24 mouse cellular contexts compared by ENCODE assay signal in the genomic region with DNA sequence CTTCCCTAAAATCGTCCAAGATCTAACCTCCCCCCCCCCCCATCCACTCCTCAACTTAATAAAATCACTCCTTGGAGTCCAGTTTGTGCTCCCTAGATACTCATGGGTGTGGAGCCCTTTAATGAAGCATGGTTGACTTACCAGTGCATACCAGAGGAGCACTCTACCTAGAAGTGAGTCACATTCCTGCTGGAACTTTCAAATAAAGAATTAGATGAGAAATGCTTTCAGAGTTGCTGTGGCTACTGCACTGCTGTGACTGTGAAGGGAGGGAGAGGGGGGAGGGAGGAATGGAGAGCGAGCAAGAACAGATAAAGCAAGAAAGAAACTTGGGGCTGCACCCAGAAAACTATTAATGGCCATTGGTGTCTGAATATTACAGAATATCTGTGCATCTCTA. TPM values are rescaled to one million over a fixed set of nuclear protein-coding genes. Genes with fewer than 3 reads are reported as not detected.
A peak's percentile ranks its signal among the peaks of the same experiment; 100 is the strongest.
DNase-seq lines count a peak whose midpoint lies in the region; ATAC-seq and TF ChIP-seq lines count a peak whose summit lies in the region.
"Had no signal": no experiment of that assay in that cellular context is flagged by ENCODE, and none has a peak within 500 bp of the region (broad histone marks: within the 10 kb centered on the region; RNA-seq: fewer than 3 reads in every experiment).

No protein-coding gene starts in this region.

- TF ChIP-seq CTCF in kidney, adult 2 months (conservative IDR thresholded peaks at IDR 0.05; ENCODE audit: insufficient read depth, insufficient read length, low read depth, low read length): no peak
- TF ChIP-seq CTCF in kidney, postnatal 0 days (IDR thresholded peaks at IDR 0.05; ENCODE audit: low read depth): no peak
- TF ChIP-seq CTCF in Patski (IDR thresholded peaks at IDR 0.05): no peak

- H3K4me3 ChIP-seq in kidney, adult 2 months (ENCODE audit: insufficient read depth, low read depth, low read length): no peak overlapping the region
- no peak overlapping the region for H3K4me3 ChIP-seq in kidney, postnatal 0 days (replicated peaks; ENCODE audit: low read depth, low read length)
- H3K4me3 ChIP-seq: embryonic facial prominence, embryonic 10.5 days; embryonic facial prominence, embryonic 12.5 days; forebrain, embryonic 13.5 days; forebrain, embryonic 15.5 days had no signal

- H3K27ac ChIP-seq in kidney, adult 2 months (ENCODE audit: insufficient read depth, low read depth, low read length): no peak overlapping the region
- no peak overlapping the region for H3K27ac ChIP-seq in kidney, postnatal 0 days
- H3K27ac ChIP-seq: embryonic facial prominence, embryonic 10.5 days; embryonic facial prominence, embryonic 12.5 days; forebrain, embryonic 13.5 days; forebrain, embryonic 15.5 days had no signal

- no peaks in the 10 kb centered on the region for H3K27me3 ChIP-seq in kidney, adult 2 months (replicated peaks; ENCODE audit: control insufficient read depth, insufficient read depth, low read length)
- no peaks in the 10 kb centered on the region for H3K27me3 ChIP-seq in kidney, postnatal 0 days (ENCODE audit: insufficient read depth, low read length)
- no peaks in the 10 kb centered on the region for H3K27me3 ChIP-seq in Patski
- H3K27me3 ChIP-seq: embryonic facial prominence, embryonic 12.5 days; forebrain, embryonic 13.5 days; forebrain, embryonic 15.5 days had no signal

- H3K9ac ChIP-seq in kidney, postnatal 0 days (ENCODE audit: low read depth, low read length): no peak overlapping the region
- H3K9ac ChIP-seq: embryonic facial prominence, embryonic 12.5 days; forebrain, embryonic 13.5 days; forebrain, embryonic 15.5 days; forebrain, postnatal 0 days had no signal

- H3K4me1 ChIP-seq in kidney, adult 2 months (ENCODE audit: control insufficient read depth, insufficient read depth, low read length): no peaks in the 10 kb centered on the region
- H3K4me1 ChIP-seq in kidney, postnatal 0 days (replicated peaks; ENCODE audit: insufficient read depth, low read length): no peaks in the 10 kb centered on the region
- H3K4me1 ChIP-seq: embryonic facial prominence, embryonic 10.5 days; embryonic facial prominence, embryonic 12.5 days; forebrain, embryonic 13.5 days; forebrain, embryonic 15.5 days had no signal

- H3K36me3 ChIP-seq in kidney, adult 2 months (ENCODE audit: control insufficient read depth, insufficient read depth, low read length): no peaks in the 10 kb centered on the region
- H3K36me3 ChIP-seq in kidney, postnatal 0 days (ENCODE audit: insufficient read depth, low read length): no peaks in the 10 kb centered on the region
- H3K36me3 ChIP-seq: embryonic facial prominence, embryonic 10.5 days; embryonic facial prominence, embryonic 12.5 days; forebrain, embryonic 15.5 days had no signal

- no peak for TF ChIP-seq POLR2A in kidney, adult 2 months (IDR thresholded peaks at IDR 0.05; ENCODE audit: low read depth, low read length)

- H3K9me3 ChIP-seq in kidney, postnatal 0 days (replicated peaks; ENCODE audit: low read length): no peaks in the 10 kb centered on the region
- H3K9me3 ChIP-seq: forebrain, embryonic 15.5 days had no signal

- CTCF ChIA-PET in Patski (lab: Charles Lee): no interaction called here

- in situ Hi-C loops in Patski (cut with MboI; ENCODE audit: low pct_unique_long_range_greater_than_20kb): no loop called here

- 0 out of 2 replicates have a peak, but pooled peaks have one; percentile 33 for ATAC-seq in kidney, postnatal 0 days (replicated peaks; ENCODE audit: low FRiP score, low read depth)
- ATAC-seq in Patski: peak; percentile 100
- ATAC-seq: forebrain, embryonic 13.5 days; forebrain, embryonic 15.5 days; forebrain, postnatal 0 days had no signal

- peak; percentile 3 for DNase-seq in kidney, adult 2 months
- DNase-seq in kidney, postnatal 4 days: no peak
- no peak for DNase-seq in kidney, postnatal 0 days (ENCODE audit: low spot score)
- DNase-seq in kidney, adult 18-20 months: no peak
- no peak for DNase-seq in Patski (ENCODE audit: low read depth, low spot score)
- DNase-seq in embryo, embryonic 11 days: no peak
- DNase-seq: adrenal gland, adult 2 months; adrenal gland, postnatal 10 days; adrenal gland, postnatal 25 days; cerebellum, adult 11 months; cerebellum, adult 18-20 months; cerebellum, adult 8-10 months; cerebellum, adult 9-11 months; cerebellum, postnatal 14 days; cerebellum, postnatal 36 days; forebrain, postnatal 0 days had no signal

- no peak overlapping the region for H3K4me2 ChIP-seq in kidney, postnatal 0 days (ENCODE audit: low read length)
- H3K4me2 ChIP-seq: embryonic facial prominence, embryonic 12.5 days; forebrain, embryonic 13.5 days; forebrain, embryonic 15.5 days had no signal

- 63% methylated on average over 2 of the region's 2 CpGs for WGBS in kidney, adult 2 months
- 61% methylated on average over 2 of the region's 2 CpGs for WGBS in kidney, postnatal 0 days

- POLR2A ChIA-PET in Patski (lab: Charles Lee): no interaction called here

RNA-seq across cellular contexts. Expression of gene Olfr1344, which starts 2.7 kb away (rescaled TPM):
- not detected in 2 replicates for polyA plus RNA-seq in kidney, adult 2 months (2012; rRNA removed)
- polyA plus RNA-seq in kidney, postnatal 0 days (2015; fragmentation: Nextera tagmentation; extraction: Ambion mirVana): not detected in 2 replicates
- not detected for polyA plus RNA-seq in Patski (2021)
- polyA plus RNA-seq: C2C12; embryonic facial prominence, embryonic 10.5 days; embryonic facial prominence, embryonic 12.5 days; embryonic facial prominence, embryonic 14.5 days; forebrain, embryonic 11.5 days; forebrain, embryonic 13.5 days; forebrain, embryonic 15.5 days had no signal

RNA-seq across cellular contexts. Expression of gene Olfr1336, which starts 14.8 kb away (rescaled TPM):
- polyA plus RNA-seq in kidney, adult 2 months (2012; rRNA removed): not detected in 2 replicates
- not detected in 2 replicates for polyA plus RNA-seq in kidney, postnatal 0 days (2015; fragmentation: Nextera tagmentation; extraction: Ambion mirVana)
- polyA plus RNA-seq in Patski (2021): 0.01 TPM
- polyA plus RNA-seq: adrenal gland, adult 2 months; brain, embryonic 14.5 days; C2C12; embryonic facial prominence, embryonic 10.5 days; embryonic facial prominence, embryonic 12.5 days; forebrain, embryonic 11.5 days; forebrain, embryonic 13.5 days; forebrain, embryonic 15.5 days; forebrain, postnatal 0 days had no signal

RNA-seq across cellular contexts. Expression of gene Olfr1346, which starts 25.7 kb away (rescaled TPM):
- polyA plus RNA-seq in kidney, adult 2 months (2012; rRNA removed): not detected in 2 replicates
- polyA plus RNA-seq in kidney, postnatal 0 days (2015; fragmentation: Nextera tagmentation; extraction: Ambion mirVana): not detected in 2 replicates
- polyA plus RNA-seq in Patski (2021): not detected
- polyA plus RNA-seq: adrenal gland, adult 2 months; brain, embryonic 14.5 days; embryonic facial prominence, embryonic 10.5 days; embryonic facial prominence, embryonic 12.5 days; embryonic facial prominence, embryonic 14.5 days; forebrain, embryonic 11.5 days; forebrain, embryonic 13.5 days; forebrain, embryonic 15.5 days; forebrain, postnatal 0 days had no signal

RNA-seq across cellular contexts. Expression of gene Gm20715, which starts 31.1 kb away (rescaled TPM):
- not detected in 2 replicates for polyA plus RNA-seq in kidney, adult 2 months (2012; rRNA removed)
- polyA plus RNA-seq in kidney, postnatal 0 days (2015; fragmentation: Nextera tagmentation; extraction: Ambion mirVana): not detected in 2 replicates
- not detected for polyA plus RNA-seq in Patski (2021)
- polyA plus RNA-seq: adrenal gland, adult 2 months; C2C12; embryonic facial prominence, embryonic 10.5 days; embryonic facial prominence, embryonic 12.5 days; embryonic facial prominence, embryonic 14.5 days; forebrain, embryonic 11.5 days; forebrain, embryonic 15.5 days; forebrain, postnatal 0 days had no signal

RNA-seq across cellular contexts. Expression of gene Smim17, which starts 42.7 kb away (rescaled TPM):
- 0.03 TPM in 1 of 2 replicates, not detected in the other for polyA plus RNA-seq in kidney, adult 2 months (2012; rRNA removed)
- not detected in 2 replicates for polyA plus RNA-seq in kidney, postnatal 0 days (2015; fragmentation: Nextera tagmentation; extraction: Ambion mirVana)
- polyA plus RNA-seq in Patski (2021): 0.36 TPM
